Mouse (Mus musculus): Measurements from ENCODE around the gene Chd4. TPM values are rescaled to one million over a fixed set of nuclear protein-coding genes. Genes with fewer than 3 reads are reported as not detected.

Chd4 gene
- total RNA-seq, 2 experiments from 2014 or later: 160 to 164 TPM

Small RNA genes lying within 50 kb of the gene (microRNA-seq; reads per million reads assigned to microRNA genes)
- not detected for gene Mir7045

Other genes with a start within 250 kb of the Chd4 start
- 10 to 100 TPM; 57.3 to 62.8 TPM for gene P3h3, start 238.2 kb upstream of the Chd4 start, total RNA-seq (2021)
- gene Gpr162, start 232.0 kb upstream of the Chd4 start, total RNA-seq (2021): 1 to 10 TPM; 1.2 to 1.3 TPM
- gene Cd4, start 207.8 kb upstream of the Chd4 start, total RNA-seq (2021): 1 to 10 TPM; 1.4 to 1.7 TPM
- gene Lag3, start 184.3 kb upstream of the Chd4 start, total RNA-seq (2021): 1 to 10 TPM; 1.1 to 1.2 TPM
- gene Ptms, start 175.9 kb upstream of the Chd4 start, total RNA-seq (2021): 100 to 1,000 TPM; 395 to 409 TPM
- gene Mlf2, start 164.6 kb upstream of the Chd4 start, total RNA-seq (2021): 100 to 1,000 TPM; 236 to 238 TPM
- 10 to 100 TPM; 86.3 to 86.8 TPM for gene Cops7a, start 130.4 kb upstream of the Chd4 start, total RNA-seq (2021)
- under 1 TPM; 0.56 to 0.67 TPM for gene Pianp, start 99.3 kb upstream of the Chd4 start, total RNA-seq (2021)
- gene Zfp384, start 86.8 kb upstream of the Chd4 start, total RNA-seq (2021): 10 to 100 TPM; 28.1 to 32.8 TPM
- 10 to 100 TPM; 54.1 to 54.2 TPM for gene Ing4, start 56.2 kb upstream of the Chd4 start, total RNA-seq (2021)
- 1 to 10 TPM; 3.9 to 4.6 TPM for gene Acrbp, start 46.3 kb upstream of the Chd4 start, total RNA-seq (2021)
- under 1 TPM; 0.20 to 0.31 TPM for gene Lpar5, start 28.1 kb upstream of the Chd4 start, total RNA-seq (2021)
- 10 to 100 TPM; 26.7 to 28.5 TPM for gene Nop2, start 35.9 kb downstream of the Chd4 start, total RNA-seq (2021)
- gene Iffo1, start 49.3 kb downstream of the Chd4 start, total RNA-seq (2021): 100 to 1,000 TPM in 1 of 2 experiments, 10 to 100 TPM in 1; 90.6 to 108 TPM
- gene Gapdh, start 70.5 kb downstream of the Chd4 start, total RNA-seq (2021): 1,000 to 10,000 TPM; 5,945 to 6,079 TPM
- gene Ncapd2, start 95.7 kb downstream of the Chd4 start, total RNA-seq (2021): 10 to 100 TPM; 66.1 to 68.8 TPM
- 100 to 1,000 TPM; 206 to 218 TPM for gene Mrpl51, start 95.8 kb downstream of the Chd4 start, total RNA-seq (2021)
- gene Vamp1, start 119.6 kb downstream of the Chd4 start, total RNA-seq (2021): 1 to 10 TPM; 7.0 to 7.3 TPM
- 1 to 10 TPM; 2.4 to 3.4 TPM for gene Tapbpl, start 135.9 kb downstream of the Chd4 start, total RNA-seq (2021)
- gene Cd27, start 141.0 kb downstream of the Chd4 start, total RNA-seq (2021): under 1 TPM; 0.44 to 0.71 TPM
- gene Tuba3a, start 190.1 kb downstream of the Chd4 start, total RNA-seq (2021): not detected
- gene Ltbr, start 217.9 kb downstream of the Chd4 start, total RNA-seq (2021): 10 to 100 TPM; 43.8 to 48.0 TPM
- under 1 TPM; 0.39 to 0.86 TPM for gene Scnn1a, start 224.7 kb downstream of the Chd4 start, total RNA-seq (2021)

Data from gastrocnemius, postnatal 4 days (tissue).